Mouse (Mus musculus) liver, embryonic 15.5 days (tissue): Measurements from ENCODE around the gene Utp4. TPM values are rescaled to one million over a fixed set of nuclear protein-coding genes. Genes with fewer than 3 reads are reported as not detected.

Experiments
- ATAC-seq: fragments of 200-750 bp; cut with Nextera tagmentation; 2 replicates; pipeline ENCODE4 v1.8.0; 2017; ENCODE audit warnings: moderate number of reproducible peaks, mild to moderate bottlenecking, moderate library complexity; ENCODE audit not compliant: insufficient read depth
- H3K27ac ChIP-seq: fragments of 300-500 bp; sonication (generic); replicated peaks from 2 replicates; pipeline ENCODE4 v1.5.1; 2015; ENCODE audit warnings: mild to moderate bottlenecking, inconsistent platforms
- H3K27me3 ChIP-seq: fragments of 300-500 bp; sonication (generic); 2 replicates; pipeline ENCODE4 v1.6.1; 2015; ENCODE audit warnings: mild to moderate bottlenecking, inconsistent platforms
- H3K36me3 ChIP-seq: fragments of 300-500 bp; sonication (generic); replicated peaks from 2 replicates; pipeline ENCODE4 v1.6.1; 2015; ENCODE audit warnings: moderate library complexity, mild to moderate bottlenecking, inconsistent platforms
- H3K4me1 ChIP-seq: fragments of 300-500 bp; sonication (generic); replicated peaks from 2 replicates; pipeline ENCODE4 v1.6.1; 2015; ENCODE audit warnings: inconsistent platforms
- H3K4me2 ChIP-seq: fragments of 300-500 bp; sonication (generic); 2 replicates; pipeline ENCODE4 v1.6.1; 2015; ENCODE audit warnings: moderate library complexity, mild to moderate bottlenecking, inconsistent platforms
- H3K4me3 ChIP-seq: fragments of 300-500 bp; sonication (generic); replicated peaks from 2 replicates; pipeline ENCODE4 v1.5.1; 2015; ENCODE audit warnings: mild to moderate bottlenecking, inconsistent platforms
- H3K9ac ChIP-seq: fragments of 300-500 bp; sonication (generic); 2 replicates; pipeline ENCODE4 v1.6.1; 2015; ENCODE audit warnings: moderate library complexity, mild to moderate bottlenecking, inconsistent platforms
- H3K9me3 ChIP-seq: fragments of 300-500 bp; sonication (generic); replicated peaks from 2 replicates; pipeline ENCODE4 v1.6.1; 2016; ENCODE audit warnings: inconsistent platforms
- WGBS: fragments of 180-500 bp; shearing (Covaris S2); methylation state at CpG from one replicate; pipeline ENCODE4 v1.1.7; 2015; ENCODE audit warnings: mixed read lengths; ENCODE audit not compliant: insufficient replicate concordance; 5-methylcytosine and 5-hydroxymethylcytosine counted together
- polyA plus RNA-seq: library from polyadenylated mRNA; unstranded; fragments of >200 nt; fragmentation: Nextera tagmentation; extraction: Ambion mirVana; gene quantifications from 2 replicates; pipeline ENCODE4 v1.2.1, GENCODE M21; 2015

Utp4 gene
- polyA plus RNA-seq: 31.8 and 33.3 TPM in 2 replicates

DNA sequence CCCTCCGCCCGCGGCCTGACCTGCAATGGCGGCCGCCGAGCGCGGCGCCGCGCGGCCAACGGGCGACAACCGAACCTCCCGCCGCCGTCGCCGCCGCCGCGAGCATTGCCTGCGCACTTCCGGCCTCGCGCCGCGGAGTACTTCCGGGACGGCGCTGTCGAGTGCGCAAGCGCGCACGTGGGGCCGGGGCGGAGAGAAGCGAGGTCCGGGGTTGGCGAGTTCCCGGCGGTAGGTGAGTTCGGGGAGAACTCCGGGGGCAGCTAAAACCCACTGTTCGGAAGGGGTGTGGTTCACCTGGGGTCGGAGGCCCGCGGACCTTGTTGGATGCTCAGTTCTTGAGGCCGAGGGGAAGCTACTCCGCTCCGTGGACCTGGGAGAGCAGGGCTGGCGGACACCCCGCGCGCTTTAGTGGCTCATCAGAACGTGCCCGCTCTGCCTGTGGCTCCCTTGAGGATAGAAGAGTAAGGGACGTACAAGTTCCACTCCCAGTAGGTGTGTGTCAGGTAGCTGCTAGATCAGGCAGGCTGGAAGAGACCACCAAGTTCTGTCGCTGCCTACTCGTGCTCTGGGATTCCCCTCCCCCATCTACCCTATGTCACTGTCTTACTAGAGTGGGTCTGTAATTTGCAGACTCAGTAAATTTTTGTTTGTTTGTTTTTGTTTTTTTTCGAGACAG is at the start of gene Utp4:
Gene Utp4, plus strand, starts transcription at position 156 of the 676 bp plus-strand sequence.
- peak within 1 kb of the TSS; percentile 88 for H3K9ac ChIP-seq
- peak within 1 kb of the TSS; percentile 94 for H3K4me3 ChIP-seq
- ATAC-seq: peak; percentile 93
- H3K27me3 ChIP-seq: no peaks in the 10 kb centered on the region
- peaks cover 37% of the 10 kb centered on the region for H3K36me3 ChIP-seq
- under 1% methylated on average over 63 of the region's 63 CpGs for WGBS
- no peaks in the 10 kb centered on the region for H3K9me3 ChIP-seq
- peaks cover 48% of the 10 kb centered on the region for H3K4me1 ChIP-seq
- H3K27ac ChIP-seq: peak within 1 kb of the TSS; percentile 89
- peak within 1 kb of the TSS; percentile 89 for H3K4me2 ChIP-seq

- no peak overlapping the region for H3K27ac ChIP-seq
- no peak overlapping the region for H3K9ac ChIP-seq
- no peak for ATAC-seq
- no peaks in the 10 kb centered on the region for H3K36me3 ChIP-seq
- H3K4me3 ChIP-seq: no peak overlapping the region
- no peaks in the 10 kb centered on the region for H3K9me3 ChIP-seq
- 59% methylated on average over 10 of the region's 10 CpGs for WGBS
- H3K4me2 ChIP-seq: no peak overlapping the region
- H3K4me1 ChIP-seq: peaks cover 6% of the 10 kb centered on the region; the same call in 1 of the 2 replicates
- H3K27me3 ChIP-seq: no peaks in the 10 kb centered on the region
These were observed 43.4 kb upstream of the Utp4 start for GRCm38 (mm10) chr8:106850034-106850433.

DNA sequence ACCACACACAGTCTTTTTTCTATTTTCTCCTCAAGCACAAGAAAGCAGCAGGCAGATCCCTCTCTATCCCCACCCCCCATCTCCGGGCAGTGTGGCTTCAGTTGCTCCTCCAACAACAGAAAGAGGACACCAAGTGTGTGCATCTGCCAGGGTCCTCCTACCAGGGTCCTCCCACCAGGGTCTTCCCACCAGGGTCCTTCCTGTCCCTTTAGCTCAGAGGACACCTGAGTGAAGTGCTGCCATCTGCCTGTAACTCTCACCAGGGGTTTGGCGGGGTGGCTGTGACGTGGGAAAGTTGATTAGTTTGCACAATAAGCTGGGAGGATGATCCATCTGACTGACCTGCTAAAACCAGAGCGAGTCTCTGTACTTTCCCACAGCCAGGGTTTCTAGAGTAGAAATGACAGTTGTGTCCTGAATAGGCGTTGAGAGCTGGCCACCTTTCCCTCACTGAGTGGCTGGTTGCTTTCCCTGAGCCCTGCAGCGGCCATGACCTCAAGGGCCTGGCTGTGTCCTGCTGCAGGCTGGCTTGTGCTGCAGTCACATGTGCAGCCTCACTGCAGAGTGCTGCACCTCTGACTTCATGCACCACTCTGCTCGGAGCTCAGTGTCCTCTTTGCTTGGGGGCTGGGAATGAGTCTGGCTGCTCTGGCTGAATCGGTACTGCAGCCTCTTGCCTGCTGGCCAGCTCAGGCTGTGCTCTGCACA is 38.7 kb upstream of the Utp4 start:
- no peak overlapping the region for H3K4me3 ChIP-seq
- H3K9ac ChIP-seq: no peak overlapping the region
- no peaks in the 10 kb centered on the region for H3K27me3 ChIP-seq
- WGBS: 50% methylated on average over 8 of the region's 8 CpGs
- no peak overlapping the region for H3K4me2 ChIP-seq
- no peak; the same call in 1 of the 2 replicates for ATAC-seq
- H3K4me1 ChIP-seq: 0 out of 2 replicates have a peak, but pooled peaks cover 6% of the 10 kb centered on the region
- H3K36me3 ChIP-seq: no peaks in the 10 kb centered on the region
- no peak overlapping the region for H3K27ac ChIP-seq
- no peaks in the 10 kb centered on the region for H3K9me3 ChIP-seq

DNA sequence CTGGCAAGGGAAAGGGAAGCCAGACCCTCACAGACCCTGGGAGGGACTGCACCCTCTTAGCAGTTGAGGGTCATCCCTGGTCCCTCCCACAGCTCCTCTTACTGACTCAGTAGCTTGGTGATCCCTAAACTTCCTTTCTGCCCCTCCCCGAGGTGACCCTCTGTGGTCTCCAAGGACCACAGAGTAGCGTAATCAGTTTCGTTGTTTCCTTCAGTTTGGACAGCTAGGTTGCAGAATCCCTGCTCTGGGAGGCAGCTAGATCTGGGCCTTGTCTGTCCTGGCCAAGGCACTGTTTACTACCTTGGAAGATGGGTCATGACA is 38.2 kb upstream of the Utp4 start:
- ATAC-seq: no peak
- Histone ChIP-seq H3K9ac (no peak overlapping the region), H3K27ac (no peak overlapping the region), H3K27me3 (no peaks in the 10 kb centered on the region), H3K36me3 (no peaks in the 10 kb centered on the region), H3K9me3 (no peaks in the 10 kb centered on the region), H3K4me2 (no peak overlapping the region), H3K4me3 (no peak overlapping the region), H3K4me1 (0 out of 2 replicates have a peak, but pooled peaks cover 6% of the 10 kb centered on the region)
- WGBS: 39% methylated on average over 3 of the region's 3 CpGs

GRCm38 (mm10) chr8:106862845-106863244 is 30.6 kb upstream of the Utp4 start:
- H3K4me2 ChIP-seq: no peak overlapping the region
- ATAC-seq: no peak
- peaks cover 13% of the 10 kb centered on the region for H3K27me3 ChIP-seq
- WGBS: 77% methylated on average over 10 of the region's 10 CpGs
- H3K9me3 ChIP-seq: no peaks in the 10 kb centered on the region
- H3K27ac ChIP-seq: no peak overlapping the region
- H3K36me3 ChIP-seq: no peaks in the 10 kb centered on the region
- no peak overlapping the region for H3K9ac ChIP-seq
- H3K4me3 ChIP-seq: no peak overlapping the region
- no peaks in the 10 kb centered on the region for H3K4me1 ChIP-seq

DNA sequence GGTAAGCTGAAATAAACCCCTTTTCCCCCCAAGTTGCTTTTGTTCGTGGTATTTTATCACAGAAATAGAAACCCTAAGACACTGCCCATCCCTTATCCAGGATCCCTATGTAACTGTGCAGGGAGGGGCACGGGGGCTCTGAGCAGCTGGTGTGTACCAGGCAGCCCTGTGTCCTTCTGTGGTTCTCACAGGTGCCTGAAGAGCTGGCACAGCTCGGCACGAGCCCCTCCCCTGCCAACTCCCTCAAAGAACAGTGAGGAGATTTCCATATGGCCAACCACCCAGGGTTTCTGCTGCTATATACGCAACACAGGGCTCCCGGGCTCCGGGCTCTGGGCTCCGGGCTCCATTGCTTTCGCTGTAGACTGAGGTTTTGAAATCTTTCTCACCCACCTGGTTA is 28.1 kb upstream of the Utp4 start:
- no peak overlapping the region for H3K27ac ChIP-seq
- no peak for ATAC-seq
- 60% methylated on average over 9 of the region's 9 CpGs for WGBS

DNA sequence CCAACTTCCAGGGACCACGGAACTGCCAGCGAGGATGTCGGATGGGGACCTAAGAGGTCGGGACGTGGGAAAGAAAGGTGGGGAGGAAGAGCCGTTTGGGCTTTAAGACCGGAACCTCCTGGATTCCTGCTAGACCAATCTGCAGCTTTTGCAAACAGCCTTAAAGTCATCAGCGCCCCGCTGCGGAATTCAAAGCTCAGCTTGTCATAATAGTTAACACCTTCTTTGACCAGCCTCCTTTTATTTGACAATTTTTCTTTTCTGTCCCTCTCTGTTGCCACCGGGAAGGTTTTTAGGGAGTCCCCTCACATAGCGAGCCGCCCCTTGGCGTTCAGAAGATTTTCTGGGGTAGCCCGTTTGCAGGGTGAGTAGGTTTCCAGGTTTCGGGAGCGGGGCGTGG is 23.4 kb upstream of the Utp4 start, which contains the start of gene Has3:
Gene Has3, plus strand, starts transcription at position 192 of the 400 bp plus-strand sequence.
- Histone ChIP-seq H3K27me3 (peaks cover 83% of the 10 kb centered on the region), H3K9me3 (no peaks in the 10 kb centered on the region), H3K4me1 (peaks cover 28% of the 10 kb centered on the region), H3K36me3 (0 out of 2 replicates have a peak, but pooled peaks cover 7% of the 10 kb centered on the region), H3K27ac (no peak within 1 kb of the TSS), H3K4me2 (peak within 1 kb of the TSS; percentile 70), H3K9ac (no peak within 1 kb of the TSS), H3K4me3 (peak within 1 kb of the TSS; percentile 48)
- 2% methylated on average over 18 of the region's 18 CpGs for WGBS
- ATAC-seq: no peak

More for the DNA sequence above, 28.1 kb upstream of the Utp4 start:
- Histone ChIP-seq H3K4me3 (no peak overlapping the region), H3K9me3 (no peaks in the 10 kb centered on the region), H3K36me3 (no peaks in the 10 kb centered on the region), H3K4me1 (peaks cover 3% of the 10 kb centered on the region; the same call in 1 of the 2 replicates), H3K4me2 (no peak overlapping the region), H3K9ac (no peak overlapping the region), H3K27me3 (peaks cover 38% of the 10 kb centered on the region)

DNA sequence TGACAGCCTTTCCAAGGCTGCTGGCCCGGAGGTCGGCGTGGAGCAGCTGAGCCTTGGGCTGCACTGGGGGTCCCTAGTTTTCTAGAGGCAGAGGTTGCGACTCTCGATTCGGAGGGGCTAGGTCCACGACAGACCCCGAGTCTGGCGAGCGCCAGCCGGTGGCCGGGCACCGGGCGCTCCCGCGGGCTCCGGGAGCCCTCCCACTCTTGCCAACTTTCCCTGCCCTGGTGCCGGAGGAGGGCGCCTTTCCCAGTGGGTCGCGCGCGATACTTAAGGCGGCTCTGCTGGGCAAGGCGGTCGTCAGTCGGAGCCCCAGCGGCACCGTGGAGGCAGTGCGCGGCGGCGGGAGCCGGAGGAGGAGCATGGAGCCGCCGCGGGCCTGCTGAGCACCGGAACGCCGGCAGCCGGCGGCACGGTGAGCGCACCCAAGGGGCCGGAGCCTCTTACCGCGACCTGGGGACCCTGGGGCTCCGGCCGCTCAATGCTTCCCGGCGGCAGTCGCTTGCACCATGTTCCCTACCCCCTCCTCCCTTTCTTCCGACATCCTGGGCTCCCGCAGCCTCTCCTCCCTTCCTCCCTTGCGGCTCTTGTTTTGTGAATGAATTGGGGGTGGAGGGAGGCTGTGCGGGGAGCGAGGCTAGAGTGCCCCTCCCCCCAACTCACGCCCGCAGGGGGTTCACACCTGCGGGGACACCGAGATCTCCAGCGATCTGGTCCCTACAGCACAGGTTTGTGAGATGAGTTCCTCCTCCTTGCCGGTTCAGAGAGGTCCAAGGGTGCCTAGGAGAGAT is 22.7 kb upstream of the Utp4 start:
- ATAC-seq: no peak; the same call in 1 of the 2 replicates
- H3K36me3 ChIP-seq: 0 out of 2 replicates have a peak, but pooled peaks cover 7% of the 10 kb centered on the region
- peaks cover 83% of the 10 kb centered on the region for H3K27me3 ChIP-seq
- H3K9ac ChIP-seq: no peak overlapping the region
- no peaks in the 10 kb centered on the region for H3K9me3 ChIP-seq
- under 1% methylated on average over 63 of the region's 63 CpGs for WGBS
- peak overlapping the region; percentile 70 for H3K4me2 ChIP-seq
- H3K4me3 ChIP-seq: peak overlapping the region; percentile 48
- peaks cover 28% of the 10 kb centered on the region for H3K4me1 ChIP-seq
- no peak overlapping the region for H3K27ac ChIP-seq

GRCm38 (mm10) chr8:106871328-106871926 is 22.0 kb upstream of the Utp4 start:
- peak overlapping the region; percentile 70 for H3K4me2 ChIP-seq
- 4% methylated on average over 15 of the region's 15 CpGs for WGBS
- ATAC-seq: no peak
- H3K36me3 ChIP-seq: peaks cover 9% of the 10 kb centered on the region; the same call in 1 of the 2 replicates
- H3K27me3 ChIP-seq: peaks cover 80% of the 10 kb centered on the region
- H3K9ac ChIP-seq: no peak overlapping the region
- no peak overlapping the region for H3K27ac ChIP-seq
- no peaks in the 10 kb centered on the region for H3K9me3 ChIP-seq
- H3K4me1 ChIP-seq: peaks cover 28% of the 10 kb centered on the region
- H3K4me3 ChIP-seq: peak overlapping the region; percentile 48

DNA sequence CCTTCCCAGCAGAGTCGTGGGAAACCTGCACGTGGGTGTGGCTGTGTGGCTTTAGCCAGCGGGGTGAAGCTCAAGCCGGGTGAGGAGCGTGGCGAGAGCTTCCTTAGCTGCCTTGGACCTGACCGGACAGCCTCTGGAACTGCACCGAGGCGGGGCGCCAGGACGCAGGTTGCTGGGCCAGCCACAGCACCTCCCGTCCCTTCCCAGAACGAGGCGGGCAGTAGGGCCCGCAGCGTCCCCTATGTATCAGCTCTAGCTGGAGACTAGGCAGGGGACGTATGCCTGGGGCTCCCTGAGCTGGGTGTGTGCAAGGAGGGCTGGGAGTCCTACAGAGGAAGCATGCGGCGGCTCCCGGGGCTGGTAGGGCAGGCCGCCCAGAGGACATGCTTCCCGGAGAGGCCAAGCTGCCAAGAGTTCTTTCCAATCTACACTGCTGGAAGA is 21.5 kb upstream of the Utp4 start:
- Histone ChIP-seq H3K36me3 (peaks cover 13% of the 10 kb centered on the region; the same call in 1 of the 2 replicates), H3K27me3 (peaks cover 77% of the 10 kb centered on the region), H3K4me1 (peaks cover 28% of the 10 kb centered on the region), H3K9ac (no peak overlapping the region), H3K27ac (no peak overlapping the region), H3K9me3 (no peaks in the 10 kb centered on the region), H3K4me2 (peak overlapping the region; percentile 70), H3K4me3 (peak overlapping the region; percentile 8; the same call in 1 of the 2 replicates)
- WGBS: under 1% methylated on average over 22 of the region's 22 CpGs
- peak; percentile 34; the same call in 1 of the 2 replicates for ATAC-seq
